Mouse (Mus musculus) neural tube, embryonic 15.5 days (tissue): ENCODE measurements around the gene Gm9887. TPM values are rescaled to one million over a fixed set of nuclear protein-coding genes. Genes with fewer than 3 reads are reported as not detected.
"Not testable (repeated sequence)": the region's sequence is repeated elsewhere in the genome, so short reads cannot be mapped to it uniquely, and the experiment has no call there.

Source experiments
- ATAC-seq: fragments of 200-750 bp; cut with Nextera tagmentation; 2 replicates; pipeline ENCODE4 v1.8.0; 2017; ENCODE audit warnings: mild to moderate bottlenecking, moderate TSS enrichment, moderate library complexity; ENCODE audit not compliant: low FRiP score
- H3K27ac ChIP-seq: fragments of 300-500 bp; sonication (generic); replicated peaks from 2 replicates; pipeline ENCODE4 v1.5.1; 2015; ENCODE audit warnings: mild to moderate bottlenecking, inconsistent platforms
- H3K27me3 ChIP-seq: fragments of 300-500 bp; sonication (generic); replicated peaks from 2 replicates; pipeline ENCODE4 v1.6.1; 2015; ENCODE audit warnings: inconsistent platforms
- H3K36me3 ChIP-seq: fragments of 300-500 bp; sonication (generic); 2 replicates; pipeline ENCODE4 v1.6.1; 2015; ENCODE audit warnings: inconsistent platforms
- H3K4me1 ChIP-seq: fragments of 300-500 bp; sonication (generic); 2 replicates; pipeline ENCODE4 v1.6.1; 2015; ENCODE audit warnings: inconsistent platforms
- H3K4me2 ChIP-seq: fragments of 300-500 bp; sonication (generic); 2 replicates; pipeline ENCODE4 v1.6.1; 2015; ENCODE audit warnings: inconsistent platforms, mild to moderate bottlenecking, moderate library complexity
- H3K4me3 ChIP-seq: fragments of 300-500 bp; sonication (generic); replicated peaks from 2 replicates; pipeline ENCODE4 v1.5.1; 2015; ENCODE audit warnings: mild to moderate bottlenecking, inconsistent platforms
- H3K9ac ChIP-seq: fragments of 300-500 bp; sonication (generic); replicated peaks from 2 replicates; pipeline ENCODE4 v1.6.1; 2015; ENCODE audit warnings: mild to moderate bottlenecking, inconsistent platforms
- H3K9me3 ChIP-seq: fragments of 300-500 bp; sonication (generic); replicated peaks from 2 replicates; pipeline ENCODE4 v1.6.1; 2016; ENCODE audit warnings: inconsistent platforms
- WGBS: fragments of 180-500 bp; shearing (Covaris S2); methylation state at CpG from one replicate; pipeline ENCODE4 v1.1.7; 2015; ENCODE audit warnings: mixed read lengths; 5-methylcytosine and 5-hydroxymethylcytosine counted together
- polyA plus RNA-seq: library from polyadenylated mRNA; unstranded; fragments of >200 nt; fragmentation: Nextera tagmentation; extraction: Ambion mirVana; gene quantifications from 2 replicates; pipeline ENCODE4 v1.2.1, GENCODE M21; 2015

The Gm9887 gene
- polyA plus RNA-seq, 1 experiment from 2014 or later: 0.82 TPM

DNA sequence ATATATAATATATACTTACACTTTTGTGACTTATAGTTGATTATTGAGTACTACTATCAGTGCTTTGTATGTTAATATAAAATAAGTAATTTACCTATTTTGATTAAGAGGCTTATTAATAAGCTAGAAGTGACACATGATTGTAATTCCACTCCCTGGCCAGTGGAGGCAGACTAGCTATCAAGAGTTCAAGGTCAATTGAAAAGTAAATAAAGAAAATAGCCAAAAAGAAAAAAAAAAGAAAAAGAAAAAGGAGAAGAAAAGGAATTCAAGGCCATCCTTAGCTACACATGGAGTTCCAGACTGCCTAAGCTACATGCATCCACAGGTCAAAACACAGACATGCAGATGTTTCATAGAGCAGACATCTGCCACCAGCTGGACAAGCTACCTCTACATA lies 5.8 kb downstream of the Gm9887 start:
- ATAC-seq: no peak
- peaks cover 23% of the 10 kb centered on the region for H3K4me1 ChIP-seq

DNA sequence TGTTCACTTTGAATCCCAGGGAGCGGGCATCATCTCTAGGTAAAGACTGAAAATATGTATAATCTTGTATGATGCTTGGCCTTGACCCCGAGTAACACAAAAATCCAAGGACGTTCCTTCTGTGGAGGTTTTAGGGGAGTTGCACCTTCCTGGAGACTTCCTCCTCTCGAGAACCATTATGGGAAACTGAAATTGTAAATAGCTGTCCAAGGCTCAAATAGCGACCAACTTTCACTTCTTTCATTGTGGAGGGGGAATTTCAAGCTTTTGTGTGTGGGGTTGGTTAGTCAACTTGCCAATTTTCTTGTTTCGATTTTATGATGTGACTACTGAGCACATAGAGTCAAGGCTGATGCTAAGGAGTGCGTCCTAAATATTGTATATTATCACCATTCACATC lies 6.5 kb downstream of the Gm9887 start:
- ATAC-seq: no peak
- WGBS: 82% methylated on average over 7 of the region's 7 CpGs
- no peaks in the 10 kb centered on the region for H3K9me3 ChIP-seq

More for the DNA sequence above, 5.8 kb downstream of the Gm9887 start:
- Histone ChIP-seq H3K4me2 (no peak overlapping the region), H3K9me3 (no peaks in the 10 kb centered on the region), H3K4me3 (no peak overlapping the region), H3K9ac (no peak overlapping the region), H3K27ac (no peak overlapping the region), H3K27me3 (no peaks in the 10 kb centered on the region), H3K36me3 (no peaks in the 10 kb centered on the region)

DNA sequence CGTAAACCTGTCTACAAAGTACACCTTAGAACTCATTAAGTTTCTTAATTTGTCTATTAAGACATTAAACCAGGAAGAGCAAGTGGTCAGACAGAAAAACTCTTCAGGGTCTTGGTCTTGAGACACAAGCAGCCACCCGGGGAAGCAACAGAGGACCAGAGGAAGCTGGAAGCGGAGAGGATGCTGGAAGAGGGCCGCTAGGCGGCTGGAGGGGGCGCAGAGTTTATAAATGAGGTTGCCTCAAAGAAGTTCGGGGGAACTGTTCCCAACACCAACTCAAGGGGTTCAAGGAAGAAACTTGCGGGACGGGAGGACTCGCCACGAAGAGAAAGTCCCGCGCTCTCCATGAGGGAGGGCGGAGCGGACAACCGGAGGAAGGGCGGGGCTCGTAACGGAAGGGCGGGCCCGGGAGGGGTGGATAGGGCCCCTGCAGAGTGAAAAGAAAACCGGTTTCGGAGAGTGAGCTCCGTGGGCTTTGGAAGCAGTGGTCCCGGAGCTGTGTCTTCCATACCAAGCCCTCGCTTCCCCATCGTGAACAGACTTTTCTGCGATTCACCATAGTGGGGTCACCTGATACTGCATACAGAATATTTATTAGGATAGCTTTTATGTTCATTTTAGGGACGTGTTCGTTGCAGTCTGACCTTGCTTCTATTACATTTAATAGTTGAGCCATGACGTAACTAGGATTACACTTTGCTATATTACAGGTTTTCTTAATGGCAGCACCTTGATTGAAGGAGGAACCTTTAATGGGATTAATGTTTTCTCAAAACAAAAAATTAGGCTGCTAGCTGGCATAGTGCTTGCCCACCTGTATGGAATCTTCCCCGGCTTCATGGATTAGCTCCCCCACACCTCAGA lies 8.1 kb downstream of the Gm9887 start:
- H3K4me3 ChIP-seq: peak overlapping the region; percentile 47
- no peaks in the 10 kb centered on the region for H3K9me3 ChIP-seq
- H3K4me1 ChIP-seq: peaks cover 20% of the 10 kb centered on the region
- no peaks in the 10 kb centered on the region for H3K27me3 ChIP-seq
- peak overlapping the region; percentile 82 for H3K4me2 ChIP-seq
- peak overlapping the region; percentile 31 for H3K9ac ChIP-seq
- ATAC-seq: no peak
- no peaks in the 10 kb centered on the region for H3K36me3 ChIP-seq
- peak overlapping the region; percentile 65; the same call in 1 of the 2 replicates for H3K27ac ChIP-seq
- 5% methylated on average over 32 of the region's 32 CpGs for WGBS

More for the DNA sequence above, 6.5 kb downstream of the Gm9887 start:
- Histone ChIP-seq H3K27ac (no peak overlapping the region), H3K4me1 (peaks cover 21% of the 10 kb centered on the region), H3K36me3 (no peaks in the 10 kb centered on the region), H3K27me3 (no peaks in the 10 kb centered on the region), H3K4me3 (no peak overlapping the region), H3K4me2 (no peak overlapping the region), H3K9ac (no peak overlapping the region)

DNA sequence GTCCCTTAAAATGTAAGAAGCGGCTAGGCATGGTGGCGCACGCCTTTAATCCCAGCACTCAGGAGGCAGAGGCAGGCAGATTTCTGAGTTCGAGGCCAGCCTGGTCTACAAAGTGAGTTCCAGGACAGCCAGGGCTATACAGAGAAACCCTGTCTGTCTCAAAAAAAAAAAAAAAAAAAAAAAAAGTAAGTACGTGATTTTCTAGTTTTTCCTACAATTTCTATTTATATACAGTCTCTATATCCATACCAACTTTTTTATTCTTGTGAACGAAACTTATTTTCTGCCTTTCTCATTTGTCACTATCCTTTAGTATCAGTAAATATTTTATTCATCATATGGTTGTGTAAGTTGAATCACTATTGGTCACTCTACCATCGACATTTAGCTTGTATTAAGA lies 9.1 kb downstream of the Gm9887 start:
- not testable (repeated sequence) for H3K27ac ChIP-seq, H3K27me3 ChIP-seq, H3K9me3 ChIP-seq, H3K9ac ChIP-seq, H3K4me3 ChIP-seq, ATAC-seq, H3K36me3 ChIP-seq, H3K4me2 ChIP-seq
- peaks cover 20% of the 10 kb centered on the region for H3K4me1 ChIP-seq
- WGBS: 94% methylated on average over 7 of the region's 7 CpGs

DNA sequence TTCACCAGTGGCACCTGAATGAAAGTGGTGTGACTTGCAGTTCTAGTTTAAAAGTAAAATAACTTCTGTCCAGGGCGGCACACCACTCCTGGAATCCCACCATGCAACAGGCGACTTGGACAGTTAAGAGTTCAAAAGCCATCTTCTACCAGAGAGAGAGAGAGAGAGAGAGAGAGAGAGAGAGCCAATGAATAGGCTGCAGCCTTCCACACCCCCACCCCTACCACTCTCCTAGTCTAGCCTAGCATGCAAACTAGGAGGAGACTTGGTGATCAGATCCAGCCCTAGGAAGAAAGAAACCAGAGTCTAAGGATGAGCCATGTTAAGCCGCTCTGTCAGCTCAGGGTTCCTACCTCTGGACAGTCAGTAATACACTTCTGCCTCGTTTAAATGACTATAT lies 9.9 kb downstream of the Gm9887 start:
- H3K4me1 ChIP-seq: peaks cover 22% of the 10 kb centered on the region
- no peaks in the 10 kb centered on the region for H3K9me3 ChIP-seq
- H3K36me3 ChIP-seq: no peaks in the 10 kb centered on the region
- H3K4me2 ChIP-seq: peak overlapping the region; percentile 62
- WGBS: 39% methylated on average over 4 of the region's 4 CpGs
- ATAC-seq: no peak
- peak overlapping the region; percentile 58 for H3K4me3 ChIP-seq
- no peaks in the 10 kb centered on the region for H3K27me3 ChIP-seq
- H3K9ac ChIP-seq: no peak overlapping the region
- H3K27ac ChIP-seq: no peak overlapping the region

DNA sequence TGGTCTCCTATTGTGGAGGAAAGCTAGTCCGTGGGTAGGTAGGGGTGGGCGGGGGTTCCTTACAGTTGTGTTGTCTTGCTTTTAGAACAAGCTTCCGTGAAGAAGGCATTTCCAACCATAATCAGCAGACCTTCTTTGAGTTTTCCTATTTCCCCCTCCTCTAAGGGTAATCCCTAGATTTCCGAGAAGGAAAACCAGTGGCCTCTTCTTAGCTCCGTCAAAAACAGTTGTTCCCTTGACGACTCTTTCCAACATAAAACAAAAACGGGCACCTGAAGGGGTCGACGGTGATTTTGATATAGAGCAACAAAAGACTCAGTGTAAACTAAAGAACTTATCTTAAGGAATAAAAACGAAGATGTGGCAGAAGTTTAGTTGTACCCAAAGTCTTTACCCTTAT lies 10.3 kb downstream of the Gm9887 start:
- Histone ChIP-seq H3K4me3 (peak overlapping the region; percentile 58), H3K9me3 (no peaks in the 10 kb centered on the region), H3K9ac (peak overlapping the region; percentile 64), H3K27me3 (no peaks in the 10 kb centered on the region), H3K27ac (peak overlapping the region; percentile 90), H3K36me3 (no peaks in the 10 kb centered on the region), H3K4me1 (peaks cover 24% of the 10 kb centered on the region), H3K4me2 (peak overlapping the region; percentile 62)
- no peak for ATAC-seq
- WGBS: 4% methylated on average over 10 of the region's 10 CpGs

DNA sequence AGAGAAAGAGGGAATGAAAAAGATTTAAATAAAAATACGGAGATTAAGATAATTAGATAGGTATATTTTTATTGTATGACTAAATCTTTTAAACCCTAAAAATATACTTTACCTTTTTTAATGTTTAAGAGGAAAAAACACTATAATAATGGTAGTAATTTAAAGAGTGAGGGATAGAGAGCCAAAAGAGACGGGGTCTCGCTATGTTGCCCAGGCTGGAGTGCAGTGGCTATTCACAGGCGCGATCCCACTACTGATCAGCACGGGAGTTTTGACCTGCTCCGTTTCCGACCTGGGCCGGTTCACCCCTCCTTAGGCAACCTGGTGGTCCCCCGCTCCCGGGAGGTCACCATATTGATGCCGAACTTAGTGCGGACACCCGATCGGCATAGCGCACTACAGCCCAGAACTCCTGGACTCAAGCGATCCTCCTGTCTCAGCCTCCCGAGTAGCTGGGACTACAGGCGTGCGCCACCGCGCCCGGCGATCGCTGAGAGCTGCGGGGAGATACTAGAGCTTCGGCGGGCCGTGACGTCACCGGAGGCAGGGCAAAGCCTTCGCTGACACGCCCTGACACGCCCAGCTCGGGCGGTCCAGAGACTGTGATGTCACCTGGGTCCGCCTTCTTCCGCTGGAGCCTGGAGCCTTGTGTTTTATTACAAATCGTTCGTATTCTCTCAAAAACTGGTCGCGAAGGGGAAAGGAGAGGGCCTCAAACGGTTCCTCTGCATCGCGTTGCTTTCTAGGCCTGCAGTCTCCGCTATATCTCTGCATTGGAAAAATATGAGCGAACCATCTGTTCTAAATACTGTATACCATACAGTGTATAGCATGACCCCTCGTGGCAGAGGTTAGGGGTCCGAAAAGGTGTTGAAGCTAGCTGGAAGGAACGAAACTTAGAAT lies 11.0 kb downstream of the Gm9887 start:
- under 1% methylated on average over 42 of the region's 50 CpGs for WGBS
- H3K36me3 ChIP-seq, H3K9me3 ChIP-seq, H3K27me3 ChIP-seq: not testable (repeated sequence)
- Histone ChIP-seq H3K27ac (peak overlapping the region; percentile 90), H3K9ac (peak overlapping the region; percentile 64), H3K4me3 (peak overlapping the region; percentile 58), H3K4me1 (peaks cover 26% of the 10 kb centered on the region), H3K4me2 (peak overlapping the region; percentile 62)
- peak; percentile 96 for ATAC-seq

DNA sequence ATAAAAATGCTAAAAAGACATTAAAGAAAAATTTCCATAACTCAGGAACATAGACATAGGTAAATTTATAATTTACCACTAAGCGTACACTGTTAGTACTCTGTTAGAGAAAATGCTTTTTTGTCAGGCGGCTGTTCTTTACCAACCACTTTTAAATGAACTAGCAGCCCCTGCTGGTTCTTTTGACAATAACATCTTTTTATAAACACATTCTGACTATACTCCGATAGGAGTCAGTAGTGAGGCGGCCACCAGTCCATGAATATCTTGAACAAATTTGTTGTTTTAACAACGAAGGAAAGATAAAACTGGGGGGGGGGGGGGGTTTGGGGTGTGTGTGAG lies 11.6 kb downstream of the Gm9887 start:
- Histone ChIP-seq H3K4me3 (no peak overlapping the region), H3K36me3 (no peaks in the 10 kb centered on the region), H3K27ac (no peak overlapping the region), H3K27me3 (no peaks in the 10 kb centered on the region), H3K9ac (no peak overlapping the region), H3K4me2 (no peak overlapping the region), H3K4me1 (peaks cover 30% of the 10 kb centered on the region), H3K9me3 (no peaks in the 10 kb centered on the region)
- ATAC-seq: peak; percentile 30; the same call in 1 of the 2 replicates
- WGBS: 13% methylated on average over 5 of the region's 5 CpGs

DNA sequence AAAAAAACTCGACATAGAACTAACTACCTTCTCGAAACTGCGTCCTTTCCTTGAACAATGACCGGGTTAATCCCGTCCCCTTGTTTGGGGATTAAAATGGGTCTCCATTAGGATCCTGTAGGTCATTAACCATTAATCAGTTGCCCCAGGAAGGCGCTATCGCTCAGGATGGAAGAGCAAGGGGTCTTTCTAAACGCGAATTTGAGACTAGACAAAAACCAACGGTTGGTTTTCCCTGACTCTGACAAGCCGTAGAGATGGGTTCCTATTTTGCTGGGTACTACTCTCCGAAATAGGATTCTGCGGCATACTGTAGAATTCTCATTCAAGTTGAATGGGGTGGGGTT lies 15.0 kb downstream of the Gm9887 start:
- Histone ChIP-seq H3K27ac (peak overlapping the region; percentile 82), H3K27me3 (no peaks in the 10 kb centered on the region), H3K36me3 (peaks cover 19% of the 10 kb centered on the region), H3K4me3 (peak overlapping the region; percentile 67), H3K4me2 (peak overlapping the region; percentile 80), H3K9ac (peak overlapping the region; percentile 79), H3K9me3 (no peaks in the 10 kb centered on the region), H3K4me1 (peaks cover 20% of the 10 kb centered on the region)
- 5% methylated on average over 13 of the region's 13 CpGs for WGBS
- ATAC-seq: no peak

DNA sequence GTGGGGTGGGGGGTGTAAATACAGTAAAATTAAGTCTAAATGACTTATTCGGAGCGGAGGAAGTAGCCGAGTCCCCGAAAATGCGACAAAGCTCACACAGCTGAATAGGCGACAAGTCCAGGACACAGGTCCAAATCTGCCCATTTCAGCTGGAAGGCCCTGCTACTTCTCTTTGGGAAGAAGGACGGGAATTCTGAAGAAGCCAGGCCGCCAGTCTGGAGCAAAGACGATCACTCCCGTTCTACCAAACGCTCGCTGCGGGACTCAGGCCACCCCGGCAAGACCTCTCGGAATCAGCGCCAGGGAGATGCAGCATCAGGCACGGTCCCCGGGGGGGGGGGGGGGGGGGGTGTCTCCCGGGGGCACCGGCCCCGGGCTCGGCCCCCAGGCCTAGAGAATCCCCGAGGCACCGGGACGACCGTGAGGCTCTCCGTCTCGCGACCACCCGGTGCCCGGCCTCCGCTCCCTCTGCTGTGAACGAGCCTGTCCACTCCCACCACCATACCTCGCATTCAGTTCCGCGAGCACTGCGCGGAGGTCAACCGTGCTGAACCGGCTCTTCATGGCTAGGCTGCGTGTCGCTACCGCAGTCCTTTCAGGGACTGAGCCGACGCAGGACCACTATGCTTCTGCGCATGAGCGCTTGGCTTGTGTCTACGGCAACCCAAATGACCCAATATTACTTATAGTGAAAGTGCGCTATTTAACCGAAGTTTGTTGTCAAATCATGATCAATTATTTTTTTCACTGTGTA lies 15.5 kb downstream of the Gm9887 start, which contains the start of gene Nemf:
TSS of gene Nemf (minus strand) at position 620 of the 754 bp plus-strand sequence.
- peak; percentile 59 for ATAC-seq
- under 1% methylated on average over 42 of the region's 50 CpGs for WGBS
- Histone ChIP-seq H3K27me3 (no peaks in the 10 kb centered on the region), H3K4me2 (peak within 1 kb of the TSS; percentile 80), H3K27ac (peak within 1 kb of the TSS; percentile 82), H3K9me3 (no peaks in the 10 kb centered on the region), H3K4me3 (peak within 1 kb of the TSS; percentile 67), H3K4me1 (peaks cover 16% of the 10 kb centered on the region), H3K9ac (peak within 1 kb of the TSS; percentile 79), H3K36me3 (peaks cover 24% of the 10 kb centered on the region)

DNA sequence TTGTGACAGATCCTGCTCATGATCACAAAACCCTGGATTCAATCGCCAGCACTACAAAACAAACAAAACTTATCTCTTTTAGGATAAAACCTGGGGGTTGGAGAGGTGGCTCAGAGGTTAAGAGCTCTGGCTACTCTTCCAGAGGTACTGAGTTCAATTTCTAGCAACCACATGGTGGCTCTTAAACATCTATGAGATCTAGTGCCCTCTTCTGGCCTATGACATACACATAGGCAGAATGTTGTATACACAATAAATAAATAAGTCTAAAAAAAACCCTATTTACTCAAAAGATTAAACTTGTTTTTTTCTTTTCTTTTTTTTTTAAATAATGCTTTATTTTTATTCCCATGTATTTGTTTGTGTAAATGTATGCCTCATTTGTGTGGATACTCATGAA lies 20.6 kb downstream of the Gm9887 start:
- WGBS: 91% methylated on average over 1 of the region's 1 CpGs
- H3K27ac ChIP-seq: no peak overlapping the region
- peaks cover 53% of the 10 kb centered on the region for H3K36me3 ChIP-seq
- H3K4me3 ChIP-seq: no peak overlapping the region
- H3K4me2 ChIP-seq: no peak overlapping the region
- H3K27me3 ChIP-seq: no peaks in the 10 kb centered on the region
- H3K9ac ChIP-seq: no peak overlapping the region
- no peak for ATAC-seq
- H3K4me1 ChIP-seq: peaks cover 11% of the 10 kb centered on the region
- no peaks in the 10 kb centered on the region for H3K9me3 ChIP-seq
